Mouse (Mus musculus) hindbrain, embryonic 14.5 days (tissue): ENCODE data around the gene Cplx1. TPM values are rescaled to one million over a fixed set of nuclear protein-coding genes. Genes with fewer than 3 reads are reported as not detected.
"Not testable (repeated sequence)": the region's sequence is repeated elsewhere in the genome, so short reads cannot be mapped to it uniquely, and the experiment has no call there.

ENCODE experiments used
- ATAC-seq: fragments of 200-750 bp; cut with Nextera tagmentation; 2 replicates; pipeline ENCODE4 v1.8.0; 2017; ENCODE audit warnings: moderate number of reproducible peaks, mild to moderate bottlenecking, moderate TSS enrichment, moderate library complexity; ENCODE audit not compliant: low FRiP score
- DNase-seq: peaks from one replicate; pipeline ENCODE4 v3.0.0-alpha.2; 2015; ENCODE audit warnings: low spot score
- H3K27ac ChIP-seq: fragments of 300-500 bp; sonication (generic); 2 replicates; pipeline ENCODE4 v1.5.1; 2014; ENCODE audit warnings: mild to moderate bottlenecking, moderate library complexity
- H3K27me3 ChIP-seq: fragments of 300-500 bp; sonication (generic); 2 replicates; pipeline ENCODE4 v1.6.1; 2014; ENCODE audit warnings: mild to moderate bottlenecking, low read length, mixed read lengths; ENCODE audit not compliant: control insufficient read depth, insufficient read depth
- H3K36me3 ChIP-seq: fragments of 300-500 bp; sonication (generic); replicated peaks from 2 replicates; pipeline ENCODE4 v1.6.1; 2014; ENCODE audit not compliant: control insufficient read depth, insufficient read depth
- H3K4me1 ChIP-seq: fragments of 300-500 bp; sonication (generic); replicated peaks from 2 replicates; pipeline ENCODE4 v1.6.1; 2014; ENCODE audit warnings: antibody characterized with exemption, low read length, mixed read lengths; ENCODE audit not compliant: control insufficient read depth, insufficient read depth
- H3K4me2 ChIP-seq: fragments of 300-500 bp; sonication (generic); replicated peaks from 2 replicates; pipeline ENCODE4 v1.6.1; 2014; ENCODE audit warnings: mild to moderate bottlenecking, moderate library complexity
- H3K4me3 ChIP-seq: fragments of 300-500 bp; sonication (generic); replicated peaks from 2 replicates; pipeline ENCODE4 v1.5.1; 2014; ENCODE audit warnings: mild to moderate bottlenecking, low read length
- H3K9ac ChIP-seq: fragments of 300-500 bp; sonication (generic); 2 replicates; pipeline ENCODE4 v1.6.1; 2014
- H3K9me3 ChIP-seq: fragments of 300-500 bp; sonication (generic); 2 replicates; pipeline ENCODE4 v1.6.1; 2016; ENCODE audit warnings: low read length; ENCODE audit not compliant: control insufficient read depth
- WGBS: fragments of 180-500 bp; shearing (Covaris S2); extraction: QIAGEN DNeasy Blood & Tissue Kit; methylation state at CpG from one replicate; pipeline ENCODE4 v1.1.7; 2014; 5-methylcytosine and 5-hydroxymethylcytosine counted together
- polyA plus RNA-seq: library from polyadenylated mRNA; unstranded; fragments of >200 nt; fragmentation: Nextera tagmentation; extraction: Ambion mirVana; gene quantifications from 2 replicates; pipeline ENCODE4 v1.2.1, GENCODE M21; 2014

The Cplx1 gene
- polyA plus RNA-seq, 1 experiment from 2014 or later, result 169 TPM

DNA sequence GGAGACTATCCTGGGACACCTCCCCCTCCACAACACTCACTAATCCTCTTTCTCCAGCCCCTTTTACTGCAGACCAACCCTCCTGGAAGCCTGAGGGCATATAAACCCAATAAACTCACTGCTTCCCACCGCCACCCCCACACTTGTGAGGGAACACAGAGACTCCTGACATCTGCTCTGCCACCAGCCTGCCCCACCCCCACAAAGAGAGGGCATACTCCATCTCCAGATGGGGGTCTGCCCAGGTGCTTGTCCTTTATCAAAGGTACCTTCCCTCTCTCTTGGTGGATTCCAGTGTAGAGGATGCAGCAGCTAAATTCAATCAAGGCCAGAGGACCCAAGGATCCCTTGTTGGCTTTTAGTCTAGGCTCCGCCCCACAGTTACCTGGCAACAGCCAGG is 28.8 kb downstream of the Cplx1 start:
- H3K36me3 ChIP-seq, result peaks cover 38% of the 10 kb centered on the region
- no peaks in the 10 kb centered on the region for H3K4me1 ChIP-seq
- H3K9me3 ChIP-seq, result no peaks in the 10 kb centered on the region
- H3K4me2 ChIP-seq, result no peak overlapping the region
- H3K27ac ChIP-seq, result no peak overlapping the region
- H3K4me3 ChIP-seq, result no peak overlapping the region
- no peak for DNase-seq
- H3K9ac ChIP-seq, result no peak overlapping the region
- 65% methylated on average over 2 of the region's 2 CpGs for WGBS
- H3K27me3 ChIP-seq, result no peaks in the 10 kb centered on the region
- no peak for ATAC-seq

DNA sequence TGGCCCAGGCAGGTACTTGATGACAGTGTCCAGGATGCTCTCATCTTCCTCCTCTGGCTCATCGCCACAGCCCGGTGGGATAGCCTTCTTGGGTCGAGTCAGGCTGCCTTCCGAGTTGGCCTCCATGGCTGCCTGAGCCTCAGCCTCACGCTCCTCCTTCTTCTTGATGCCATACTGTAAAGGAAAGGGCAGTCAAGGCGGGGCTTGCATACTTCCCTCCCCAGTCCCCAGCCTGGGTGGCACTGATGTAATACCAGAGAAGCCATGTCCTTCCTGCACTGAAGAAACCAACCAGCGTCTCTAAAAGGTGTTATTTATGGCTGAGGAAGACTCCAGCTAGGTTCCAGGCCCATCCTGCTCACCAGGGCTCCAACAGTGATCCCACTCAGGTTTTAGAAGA is 29.7 kb downstream of the Cplx1 start:
- Histone ChIP-seq H3K36me3 (peaks cover 38% of the 10 kb centered on the region), H3K9me3 (no peaks in the 10 kb centered on the region), H3K4me3 (no peak overlapping the region), H3K27me3 (no peaks in the 10 kb centered on the region), H3K9ac (no peak overlapping the region), H3K4me1 (no peaks in the 10 kb centered on the region), H3K4me2 (no peak overlapping the region), H3K27ac (no peak overlapping the region)
- DNase-seq (no peak), ATAC-seq (no peak)
- 83% methylated on average over 7 of the region's 7 CpGs for WGBS

DNA sequence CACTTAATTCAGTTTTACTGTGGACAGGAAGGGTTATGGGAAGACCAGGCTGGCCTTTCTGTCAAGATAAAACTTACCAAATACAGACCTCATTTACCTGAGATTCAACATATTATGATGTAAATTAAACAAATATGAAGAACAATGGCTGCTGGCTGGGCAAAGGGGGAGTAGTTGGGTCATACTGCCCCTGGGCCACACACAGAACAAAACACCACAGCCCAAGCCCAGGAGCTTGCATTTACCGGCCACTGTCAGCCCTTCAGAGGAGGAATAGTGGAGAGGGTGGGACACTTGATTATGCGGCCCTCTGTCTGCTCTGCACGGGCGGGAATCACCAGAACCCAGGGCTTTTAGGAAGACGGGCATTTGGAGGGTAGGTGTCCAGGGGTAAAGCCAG is 30.9 kb downstream of the Cplx1 start:
- H3K4me3 ChIP-seq, result no peak overlapping the region
- no peaks in the 10 kb centered on the region for H3K9me3 ChIP-seq
- no peak overlapping the region for H3K27ac ChIP-seq
- DNase-seq (no peak), ATAC-seq (no peak)
- no peaks in the 10 kb centered on the region for H3K4me1 ChIP-seq
- 72% methylated on average over 5 of the region's 5 CpGs for WGBS
- peaks cover 29% of the 10 kb centered on the region for H3K36me3 ChIP-seq
- H3K27me3 ChIP-seq, result no peaks in the 10 kb centered on the region
- no peak overlapping the region for H3K4me2 ChIP-seq
- no peak overlapping the region for H3K9ac ChIP-seq

DNA sequence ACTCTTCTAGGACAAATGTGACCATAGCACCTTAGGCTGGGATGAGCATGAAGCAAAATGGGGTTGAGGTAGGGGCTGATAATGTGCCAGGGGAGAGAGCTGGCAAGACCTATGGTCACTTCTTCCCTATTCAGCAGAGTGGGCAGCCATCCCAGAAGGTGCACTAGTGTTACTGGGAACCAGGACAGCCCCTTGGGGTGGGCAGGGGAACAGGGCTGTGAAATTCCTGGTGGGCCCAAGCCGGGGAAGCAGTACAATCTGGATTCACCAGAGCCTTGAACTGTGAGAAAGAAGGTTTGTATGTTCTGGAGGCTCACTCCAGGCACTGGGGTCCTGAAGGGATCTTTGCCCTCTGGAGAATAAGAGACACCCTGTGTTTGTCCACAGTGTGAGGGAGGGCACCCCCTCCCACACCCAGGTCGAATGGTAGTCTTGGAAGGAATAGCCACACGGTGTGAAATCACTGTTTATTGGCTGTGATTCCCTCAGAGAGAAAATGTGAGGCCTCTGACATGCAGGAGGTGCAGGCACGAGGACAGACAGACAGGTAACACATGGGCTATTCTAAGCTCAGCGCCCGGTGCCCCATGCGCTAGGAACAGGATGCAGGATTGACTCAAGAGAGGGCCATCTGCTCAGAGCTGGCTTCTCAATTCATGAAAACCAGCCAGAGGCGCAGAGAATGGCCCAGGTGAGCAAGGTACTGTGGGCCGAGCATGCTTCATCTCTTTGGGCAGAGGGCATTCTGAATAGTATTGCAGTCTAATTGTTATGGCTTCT is 31.5 kb downstream of the Cplx1 start:
- H3K4me3 ChIP-seq, result no peak overlapping the region
- H3K9me3 ChIP-seq, result no peaks in the 10 kb centered on the region
- DNase-seq (no peak), ATAC-seq (no peak)
- no peak overlapping the region for H3K4me2 ChIP-seq
- no peak overlapping the region for H3K9ac ChIP-seq
- H3K27ac ChIP-seq, result no peak overlapping the region
- WGBS, result 85% methylated on average over 9 of the region's 9 CpGs
- peaks cover 28% of the 10 kb centered on the region for H3K36me3 ChIP-seq
- no peaks in the 10 kb centered on the region for H3K27me3 ChIP-seq
- H3K4me1 ChIP-seq, result no peaks in the 10 kb centered on the region

DNA sequence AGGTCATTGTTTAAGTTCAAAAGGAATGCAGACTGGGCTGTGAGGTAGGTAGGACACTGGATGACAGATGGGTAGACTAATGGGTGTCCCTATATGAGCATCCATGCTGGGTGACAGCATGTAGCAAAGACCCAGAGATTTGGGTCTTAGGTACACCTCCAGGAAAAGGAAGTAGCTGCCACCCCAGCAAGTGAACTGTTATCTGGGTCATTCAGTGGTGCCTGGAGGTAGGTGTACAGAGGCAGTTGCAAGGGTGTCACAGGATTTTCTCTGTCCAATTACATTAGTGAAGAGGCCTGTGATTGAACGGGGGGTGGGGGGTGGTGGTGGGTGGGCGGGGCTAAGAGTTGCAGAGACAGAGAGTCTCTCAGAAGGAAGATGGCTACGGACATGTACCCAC is 33.2 kb downstream of the Cplx1 start:
- Histone ChIP-seq H3K9me3 (no peaks in the 10 kb centered on the region), H3K4me3 (no peak overlapping the region), H3K9ac (no peak overlapping the region), H3K27me3 (no peaks in the 10 kb centered on the region), H3K36me3 (peaks cover 17% of the 10 kb centered on the region), H3K4me2 (no peak overlapping the region), H3K4me1 (no peaks in the 10 kb centered on the region), H3K27ac (no peak overlapping the region)
- no peak for DNase-seq
- 91% methylated on average over 3 of the region's 3 CpGs for WGBS
- no peak for ATAC-seq

DNA sequence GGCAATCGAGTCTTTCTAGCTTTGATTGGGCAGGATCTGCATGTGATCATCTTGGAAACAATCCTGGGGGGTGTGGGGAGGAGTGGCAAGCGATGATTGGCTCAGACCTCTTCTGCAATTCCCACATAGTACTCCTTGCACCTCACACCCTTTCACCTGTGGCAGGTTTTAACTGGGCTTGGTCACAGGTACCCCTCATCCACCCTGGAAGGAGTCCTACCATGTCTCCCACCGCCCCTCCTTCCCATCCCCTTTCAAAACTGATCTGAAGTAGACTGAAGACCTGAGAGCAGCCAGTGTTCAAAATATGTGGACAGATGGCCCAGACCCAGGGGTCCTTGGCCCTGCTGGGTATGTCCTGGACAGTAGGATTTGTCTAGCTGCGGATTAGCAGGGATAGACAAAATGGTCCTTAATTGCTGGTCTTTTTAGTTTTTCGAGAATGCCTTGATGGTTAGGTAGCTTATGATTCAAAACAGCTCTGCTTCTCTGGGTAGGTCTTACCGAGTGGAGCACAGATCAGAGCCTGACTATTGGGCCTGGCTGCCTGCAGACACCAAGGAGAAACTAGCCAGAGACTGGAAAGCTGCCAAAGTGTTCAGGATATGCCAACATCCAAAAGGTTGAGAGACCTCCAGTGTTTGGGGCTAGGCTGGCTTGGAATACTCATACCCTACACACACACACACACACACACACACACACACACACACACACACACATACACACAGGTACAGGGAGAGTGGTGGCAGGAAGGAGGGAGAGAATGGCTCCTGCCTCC is 34.1 kb downstream of the Cplx1 start:
- Histone ChIP-seq H3K9me3 (no peaks in the 10 kb centered on the region), H3K4me1 (no peaks in the 10 kb centered on the region), H3K4me3 (no peak overlapping the region), H3K9ac (no peak overlapping the region), H3K4me2 (no peak overlapping the region), H3K27ac (no peak overlapping the region), H3K36me3 (peaks cover 17% of the 10 kb centered on the region), H3K27me3 (no peaks in the 10 kb centered on the region)
- ATAC-seq (no peak), DNase-seq (no peak)
- WGBS, result 70% methylated on average over 6 of the region's 6 CpGs

DNA sequence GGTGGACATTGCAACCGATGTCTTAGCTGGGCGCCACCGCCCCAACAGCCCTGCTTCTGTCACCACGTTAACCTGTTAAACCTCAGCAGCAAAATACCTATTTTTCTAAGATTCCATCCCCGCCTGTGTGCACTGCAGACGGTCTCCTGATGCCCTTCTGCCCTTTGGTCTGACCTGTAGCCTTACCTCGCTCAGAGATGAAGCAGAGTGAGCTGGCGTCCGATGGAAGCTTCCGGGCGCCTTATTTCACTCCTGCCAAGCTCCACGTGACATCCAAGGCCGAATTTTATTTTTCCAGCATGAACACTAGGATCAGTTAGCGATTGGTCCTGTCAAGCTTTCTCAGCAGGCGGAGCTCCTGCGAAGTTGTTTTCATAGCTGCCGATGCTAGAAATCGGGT is 47.5 kb downstream of the Cplx1 start:
- Histone ChIP-seq H3K36me3 (peaks cover 87% of the 10 kb centered on the region), H3K9me3 (no peaks in the 10 kb centered on the region), H3K4me2 (no peak overlapping the region), H3K4me3 (no peak overlapping the region), H3K27ac (no peak overlapping the region), H3K4me1 (no peaks in the 10 kb centered on the region), H3K9ac (no peak overlapping the region), H3K27me3 (no peaks in the 10 kb centered on the region)
- DNase-seq, result no peak
- no peak for ATAC-seq
- 93% methylated on average over 18 of the region's 18 CpGs for WGBS

DNA sequence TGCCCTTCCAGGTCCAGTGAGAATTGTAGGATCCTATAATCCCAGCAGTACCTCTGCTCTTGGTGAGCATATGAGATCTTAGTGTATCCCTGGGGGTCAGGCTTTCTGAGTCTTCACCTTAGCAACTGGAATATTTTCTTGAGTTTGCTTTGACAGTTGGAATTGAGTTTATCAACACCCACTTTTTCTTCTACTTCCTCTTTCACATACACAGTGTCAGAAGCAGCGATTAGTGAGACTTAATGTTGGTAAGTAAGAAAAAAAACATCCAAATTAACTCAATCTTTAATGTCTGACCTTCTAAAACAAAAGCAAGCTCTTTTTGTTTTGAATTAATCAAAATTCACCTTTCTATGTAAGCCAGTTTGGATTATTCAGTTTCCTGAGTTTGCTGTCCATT is 48.3 kb downstream of the Cplx1 start:
- Histone ChIP-seq H3K9ac (no peak overlapping the region), H3K4me3 (no peak overlapping the region), H3K36me3 (peaks cover 93% of the 10 kb centered on the region), H3K27ac (no peak overlapping the region), H3K9me3 (no peaks in the 10 kb centered on the region), H3K27me3 (no peaks in the 10 kb centered on the region), H3K4me1 (no peaks in the 10 kb centered on the region), H3K4me2 (no peak overlapping the region)
- DNase-seq (no peak), ATAC-seq (no peak)
- WGBS, result 90% methylated on average over 1 of the region's 1 CpGs

DNA sequence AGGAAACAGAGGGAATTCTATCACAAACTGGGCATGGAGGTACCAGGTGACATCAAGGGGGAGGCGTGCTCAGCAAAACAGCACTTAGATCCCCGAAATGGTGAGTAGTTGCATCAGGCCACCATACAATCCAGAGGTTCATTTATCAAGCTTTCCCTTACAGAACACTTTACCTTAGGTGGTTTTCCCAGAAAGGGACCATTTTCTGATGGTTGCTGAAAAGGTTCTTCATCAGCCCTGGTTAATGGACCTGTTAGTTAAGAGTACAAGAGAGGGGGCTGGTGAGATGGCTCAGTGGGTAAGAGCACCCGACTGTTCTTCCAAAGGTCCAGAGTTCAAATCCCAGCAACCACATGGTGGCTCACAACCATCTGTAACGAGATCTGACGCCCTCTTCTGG is 63.7 kb downstream of the Cplx1 start:
- H3K9me3 ChIP-seq, H3K4me1 ChIP-seq, H3K27me3 ChIP-seq, H3K4me2 ChIP-seq, DNase-seq, ATAC-seq, H3K4me3 ChIP-seq, H3K9ac ChIP-seq, H3K27ac ChIP-seq: not testable (repeated sequence)
- WGBS, result 98% methylated on average over 4 of the region's 5 CpGs
- peaks cover 68% of the 10 kb centered on the region for H3K36me3 ChIP-seq
